Mouse (Mus musculus) lung, adult 2 months (tissue): ENCODE measurements at regions not wholly inside any gene's neighbourhood (a gene's known extent, or its start where the extent isn't known, plus 50 kb on each side); places are given as distances from the start of the nearest gene placed in this dataset.

Experiments
- CTCF ChIP-seq: fragments of 200-500 bp; IDR thresholded peaks from 2 replicates; pipeline ENCODE4 v1.5.1; 2011; ENCODE audit warnings: mild to moderate bottlenecking, low read length, control low read depth; ENCODE audit not compliant: insufficient read depth
- POLR2A ChIP-seq: fragments of 200-500 bp; IDR thresholded peaks from 2 replicates; pipeline ENCODE4 v1.6.1; 2011; ENCODE audit warnings: low read depth, mild to moderate bottlenecking, control low read depth, low read length, borderline replicate concordance; ENCODE audit errors: extremely low read depth

DNA sequence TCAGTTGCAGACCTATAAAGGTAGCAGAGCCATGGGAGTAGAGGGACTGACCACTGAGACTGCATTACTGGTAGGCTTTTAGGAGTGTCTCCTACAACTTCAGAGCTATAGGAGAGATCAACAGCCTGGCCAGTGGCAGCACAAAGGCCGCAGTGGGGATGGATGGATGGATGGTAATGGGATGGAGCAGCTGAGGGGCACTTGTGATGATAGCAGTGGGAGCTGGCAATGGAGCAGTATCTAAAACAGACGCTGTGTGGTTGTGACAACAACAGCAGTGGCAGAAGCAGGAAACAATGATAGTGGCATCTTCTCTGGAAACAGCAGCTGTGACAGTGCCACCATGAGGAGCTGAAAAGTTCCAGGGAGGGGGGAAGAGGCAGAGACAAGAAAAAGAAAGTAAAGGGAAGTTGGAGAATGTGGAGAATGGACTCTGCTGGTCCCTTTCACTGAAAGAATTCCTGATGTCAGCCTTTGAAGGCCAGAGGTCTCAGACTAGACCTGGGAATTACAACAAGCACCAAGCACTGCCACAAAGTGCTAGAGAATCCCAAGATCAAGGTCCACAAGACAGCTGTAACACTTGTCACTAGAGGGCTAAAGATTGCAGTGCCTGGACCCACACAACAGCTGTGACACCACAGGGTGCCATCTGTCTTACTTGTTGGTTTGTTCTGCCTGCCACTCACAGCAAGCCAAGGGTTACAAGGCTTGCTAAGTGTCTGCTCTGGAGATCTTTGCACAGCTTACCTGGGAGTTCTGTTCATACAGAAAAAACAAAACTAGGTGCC is 624.1 kb upstream of the Pitx2 start:
- TF ChIP-seq POLR2A (no peak), CTCF (no peak)
